Mouse (Mus musculus) olfactory bulb, adult 2 months (tissue): ENCODE results near the gene Ak5. TPM values are rescaled to one million over a fixed set of nuclear protein-coding genes. Genes with fewer than 3 reads are reported as not detected.

ENCODE experiments used
- H3K27ac ChIP-seq: fragments of 200-500 bp; 2 replicates; pipeline ENCODE4 v1.5.1; 2012; ENCODE audit warnings: low read depth, low read length; ENCODE audit not compliant: insufficient read depth
- H3K4me1 ChIP-seq: fragments of 200-500 bp; 2 replicates; pipeline ENCODE4 v1.6.1; 2012; ENCODE audit warnings: low read length; ENCODE audit not compliant: control insufficient read depth, insufficient read depth
- H3K4me3 ChIP-seq: fragments of 200-500 bp; 2 replicates; pipeline ENCODE4 v1.5.1; 2012; ENCODE audit warnings: mild to moderate bottlenecking, low read depth, low read length, moderate library complexity; ENCODE audit not compliant: insufficient read depth
- CTCF ChIP-seq: fragments of 200-500 bp; IDR thresholded peaks from 2 replicates; pipeline ENCODE4 v1.5.1; 2012; ENCODE audit warnings: low read depth, mild to moderate bottlenecking, low read length, moderate library complexity; ENCODE audit not compliant: insufficient read depth
- POLR2A ChIP-seq: fragments of 200-500 bp; IDR thresholded peaks from 2 replicates; pipeline ENCODE4 v1.6.1; 2012; ENCODE audit warnings: mild to moderate bottlenecking, low read depth, low read length, moderate library complexity; ENCODE audit not compliant: insufficient read depth
- WGBS: fragments of 180-500 bp; shearing (Covaris S2); methylation state at CpG from one replicate; pipeline ENCODE4 v1.1.7; 2018; 5-methylcytosine and 5-hydroxymethylcytosine counted together
- polyA plus RNA-seq: library from polyadenylated mRNA; stranded (reverse); fragments of >200 nt; gene quantifications from 2 replicates; pipeline ENCODE4 v1.2.4, GENCODE M21; 2012; ENCODE audit warnings: low replicate concordance; ENCODE audit not compliant: missing spikeins, insufficient read depth, insufficient read length

Gene Ak5
- polyA plus RNA-seq, 1 experiment: not detected

DNA sequence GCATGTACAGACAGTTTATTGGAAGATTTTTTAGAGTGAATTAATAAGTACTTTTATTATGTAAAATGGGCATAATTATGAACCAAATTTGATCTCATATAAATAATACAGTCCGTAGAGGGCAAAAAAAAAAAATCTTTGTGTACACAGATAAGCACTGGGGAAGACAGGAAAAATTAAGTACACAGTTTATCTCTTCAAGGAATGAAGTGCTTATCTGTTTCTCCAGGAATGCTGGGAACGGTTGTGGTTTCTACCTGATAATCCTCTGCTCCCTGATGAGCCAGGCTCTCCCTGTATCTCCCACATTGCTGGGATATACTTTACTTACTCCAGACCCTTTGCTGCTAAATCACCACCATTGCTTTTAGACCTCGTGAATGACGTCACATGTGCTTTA lies 108.9 kb downstream of the Ak5 start:
- Histone ChIP-seq H3K4me1 (peaks cover 13% of the 10 kb centered on the region), H3K27ac (no peak overlapping the region), H3K4me3 (no peak overlapping the region)
- TF ChIP-seq CTCF (no peak), POLR2A (no peak)
- WGBS: 82% methylated on average over 4 of the region's 4 CpGs

DNA sequence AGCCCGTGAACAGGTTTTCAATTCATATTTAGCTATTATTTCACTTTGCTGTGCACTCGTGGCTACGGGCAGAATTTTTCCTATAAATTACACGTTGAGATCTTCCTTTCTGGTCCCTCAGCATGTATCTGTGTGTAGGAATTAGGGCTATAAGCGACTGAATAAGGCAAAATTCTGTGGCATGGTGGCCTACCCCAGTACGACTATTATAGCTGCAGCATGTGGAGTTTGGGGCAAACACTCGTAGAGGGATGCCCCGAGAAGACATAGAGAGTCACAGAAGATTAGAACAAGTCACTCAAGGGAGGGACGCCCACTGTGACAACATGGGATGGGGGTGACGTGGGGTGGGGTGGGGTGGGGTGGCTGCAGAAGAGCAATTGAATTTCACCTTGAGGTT lies 110.1 kb downstream of the Ak5 start:
- WGBS: 78% methylated on average over 10 of the region's 10 CpGs
- Histone ChIP-seq H3K27ac (no peak overlapping the region), H3K4me1 (peaks cover 5% of the 10 kb centered on the region), H3K4me3 (no peak overlapping the region)
- TF ChIP-seq CTCF: no peak
- no peak for TF ChIP-seq POLR2A

DNA sequence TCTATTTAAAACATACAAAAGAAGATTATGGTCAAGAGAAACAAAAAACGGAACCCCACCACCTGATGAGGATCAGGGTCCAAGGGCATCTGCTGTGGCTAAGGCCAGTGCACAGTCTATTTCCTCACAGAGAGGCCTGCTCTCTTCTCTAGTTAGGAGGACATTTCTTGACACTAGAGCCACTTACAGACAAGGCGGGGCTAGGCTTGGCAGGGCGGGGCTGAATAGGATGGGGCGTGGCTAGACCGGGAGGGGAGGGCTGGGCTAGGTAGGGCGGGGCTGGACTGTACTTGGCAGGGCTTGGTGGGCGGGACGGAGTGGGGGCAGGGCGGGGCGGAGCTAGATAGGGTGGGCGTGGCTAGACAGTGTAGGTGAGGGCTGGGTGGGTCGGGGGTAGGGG lies 110.5 kb downstream of the Ak5 start:
- Histone ChIP-seq H3K27ac (no peak overlapping the region), H3K4me1 (peaks cover 5% of the 10 kb centered on the region), H3K4me3 (no peak overlapping the region)
- TF ChIP-seq POLR2A (no peak), CTCF (no peak)
- 51% methylated on average over 12 of the region's 12 CpGs for WGBS

DNA sequence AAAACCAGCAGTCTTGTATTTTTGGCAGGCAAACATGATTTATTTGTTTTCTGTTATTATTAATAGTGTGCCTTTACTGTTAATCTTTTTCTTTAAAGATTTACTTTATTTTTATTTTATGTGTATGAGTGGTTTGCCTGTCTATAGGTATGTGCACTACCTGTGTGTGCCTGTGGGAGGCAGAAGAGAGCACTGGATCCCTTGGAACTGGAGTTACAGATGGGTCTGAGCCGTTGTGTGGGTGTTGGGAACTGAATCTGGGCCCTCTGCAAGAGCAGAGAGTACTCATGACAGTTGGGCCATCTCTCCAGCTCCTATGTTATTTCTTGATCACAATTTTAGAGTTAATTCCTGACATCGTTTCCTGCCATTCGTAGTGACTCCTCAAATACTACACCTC lies 111.2 kb downstream of the Ak5 start:
- 93% methylated on average over 3 of the region's 3 CpGs for WGBS
- Histone ChIP-seq H3K4me1 (peaks cover 10% of the 10 kb centered on the region), H3K27ac (no peak overlapping the region), H3K4me3 (no peak overlapping the region)
- TF ChIP-seq CTCF (no peak), POLR2A (no peak)

DNA sequence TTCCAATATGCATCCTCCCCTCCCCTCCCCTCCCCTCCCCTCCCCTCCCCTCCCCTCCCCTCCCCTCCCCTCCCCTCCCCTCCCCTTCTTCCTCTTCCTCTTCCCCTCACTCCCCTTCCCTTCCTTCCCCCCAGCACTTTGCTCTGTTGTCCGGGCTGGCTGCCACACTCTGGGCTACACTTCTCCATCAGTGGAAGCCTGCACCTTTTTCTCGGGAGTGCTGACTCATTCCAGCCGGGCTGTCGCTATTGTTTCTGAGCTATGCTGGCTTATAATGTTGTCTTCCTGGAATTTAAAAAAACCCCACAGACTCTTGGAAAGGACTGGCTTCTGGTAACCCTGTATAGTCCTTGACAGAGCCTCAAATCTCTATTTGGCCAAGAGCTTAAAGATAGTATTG lies 111.7 kb downstream of the Ak5 start:
- WGBS: 6% methylated on average over 3 of the region's 4 CpGs
- Histone ChIP-seq H3K27ac (no peak overlapping the region), H3K4me3 (no peak overlapping the region), H3K4me1 (peaks cover 12% of the 10 kb centered on the region)
- no peak for TF ChIP-seq CTCF
- TF ChIP-seq POLR2A: no peak

DNA sequence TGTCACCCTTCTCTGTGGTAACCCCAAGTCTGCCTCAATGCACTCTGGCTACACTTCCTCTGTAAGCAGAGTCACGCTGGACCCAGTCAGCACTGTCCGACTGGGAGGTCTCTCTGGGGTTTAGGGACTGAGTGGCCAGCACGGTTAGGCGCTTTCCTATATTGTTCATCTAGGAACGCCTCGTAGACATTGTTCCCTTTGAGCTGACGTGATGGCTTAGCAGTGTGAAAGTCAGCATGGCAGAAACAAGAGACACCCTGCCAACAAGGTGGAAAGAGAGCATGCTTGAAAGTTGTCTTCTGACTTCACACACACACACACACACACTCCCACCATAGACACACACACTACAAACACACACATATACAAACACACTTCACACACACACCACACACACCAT lies 112.9 kb downstream of the Ak5 start:
- H3K27ac ChIP-seq: no peak overlapping the region
- H3K4me1 ChIP-seq: peaks cover 16% of the 10 kb centered on the region
- no peak for TF ChIP-seq CTCF
- TF ChIP-seq POLR2A: no peak
- WGBS: 74% methylated on average over 7 of the region's 7 CpGs
- no peak overlapping the region for H3K4me3 ChIP-seq

DNA sequence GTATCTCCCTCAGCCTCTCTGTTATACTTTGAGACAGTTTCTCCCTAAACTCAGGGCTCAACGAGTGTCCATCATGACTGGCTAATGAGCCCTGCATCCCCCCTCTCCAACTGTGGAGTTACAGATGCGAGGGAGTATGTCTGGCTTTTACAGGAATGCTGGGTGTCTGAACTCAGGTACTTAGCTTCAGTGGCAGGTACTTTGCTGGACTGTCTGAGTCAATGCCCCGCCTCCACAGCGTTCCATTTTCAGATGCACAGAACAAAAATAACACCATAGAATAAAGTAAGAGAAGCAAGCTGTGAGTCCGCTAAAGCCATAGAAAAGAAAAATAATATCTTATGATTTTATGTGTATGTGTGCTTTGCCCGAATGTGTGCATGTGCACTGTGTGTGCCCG lies 113.8 kb downstream of the Ak5 start:
- TF ChIP-seq POLR2A (no peak), CTCF (no peak)

DNA sequence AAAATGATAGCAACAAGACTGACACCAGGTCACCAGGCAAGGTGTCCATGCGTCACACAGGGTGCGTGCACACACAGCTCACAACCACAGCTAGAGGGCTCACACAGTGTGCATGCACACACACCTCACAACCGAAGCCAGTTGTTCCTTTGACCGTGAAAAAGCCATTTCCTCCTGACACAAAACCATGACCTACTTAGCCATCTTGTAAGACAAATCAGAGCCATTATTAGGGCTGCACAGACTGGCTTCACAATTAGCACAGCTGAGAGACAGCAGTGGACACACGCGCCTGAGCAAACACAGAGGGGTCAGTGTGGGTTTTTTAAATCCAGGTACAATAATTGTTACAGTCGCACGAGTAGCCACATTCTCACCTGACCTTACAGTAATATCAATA lies 115.5 kb downstream of the Ak5 start:
- Histone ChIP-seq H3K4me3 (no peak overlapping the region), H3K27ac (no peak overlapping the region; the same call in 1 of the 2 replicates), H3K4me1 (peaks cover 16% of the 10 kb centered on the region)
- WGBS: 75% methylated on average over 8 of the region's 8 CpGs
- TF ChIP-seq CTCF (no peak), POLR2A (no peak)

More for the DNA sequence above, 113.8 kb downstream of the Ak5 start:
- Histone ChIP-seq H3K27ac (no peak overlapping the region), H3K4me1 (peaks cover 16% of the 10 kb centered on the region), H3K4me3 (no peak overlapping the region)
- WGBS: 82% methylated on average over 7 of the region's 7 CpGs

DNA sequence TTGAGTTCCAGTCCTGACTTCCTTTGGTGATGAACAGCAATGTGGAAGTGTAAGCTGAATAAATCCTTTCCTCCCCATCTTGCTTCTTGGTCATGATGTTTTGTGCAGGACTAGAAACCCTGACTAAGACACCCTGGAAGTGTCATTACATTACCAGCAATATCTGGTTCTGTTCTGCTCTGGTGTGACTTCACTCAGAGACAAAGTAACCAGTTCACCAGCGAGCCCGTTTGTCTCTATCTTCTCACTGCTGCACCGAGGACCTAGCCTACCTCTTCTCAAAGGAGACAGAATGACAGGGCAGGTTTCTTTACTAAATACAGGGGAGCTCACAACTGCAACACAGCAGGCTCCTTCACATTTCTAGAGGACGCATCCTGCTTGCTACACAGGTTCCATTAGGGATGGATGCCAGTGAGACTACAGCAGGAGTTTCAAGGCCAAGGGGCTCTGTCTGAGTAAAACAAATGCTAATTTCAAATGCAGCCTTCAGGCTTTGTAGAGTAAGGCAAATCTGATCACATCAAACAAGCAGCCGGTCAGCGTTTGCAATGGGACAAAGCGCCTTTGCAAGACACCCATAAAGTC lies 117.5 kb downstream of the Ak5 start:
- Histone ChIP-seq H3K4me3 (no peak overlapping the region), H3K4me1 (peaks cover 13% of the 10 kb centered on the region), H3K27ac (no peak overlapping the region)
- TF ChIP-seq CTCF (no peak), POLR2A (no peak)
- 93% methylated on average over 7 of the region's 7 CpGs for WGBS

DNA sequence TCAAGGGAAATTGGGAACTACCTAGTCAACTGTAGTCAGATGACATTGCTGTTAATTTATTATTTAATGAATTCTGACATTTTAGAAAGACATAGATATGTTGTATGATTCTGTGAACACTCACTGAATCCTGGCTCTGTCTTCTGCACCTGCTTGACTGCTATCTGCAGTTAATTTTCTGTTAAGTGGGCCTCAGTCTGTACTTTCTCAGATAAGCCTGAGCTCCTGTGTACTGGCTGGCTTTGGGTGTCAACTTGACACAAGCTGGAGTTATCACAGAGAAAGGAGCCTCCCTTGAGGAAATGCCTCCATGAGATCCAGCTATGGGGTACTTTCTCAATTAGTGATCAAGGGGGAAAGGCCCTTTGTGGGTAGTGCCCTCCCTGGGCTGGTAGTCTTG lies 118.1 kb downstream of the Ak5 start:
- peaks cover 11% of the 10 kb centered on the region for H3K4me1 ChIP-seq
- no peak overlapping the region for H3K4me3 ChIP-seq
- TF ChIP-seq CTCF (no peak), POLR2A (no peak)
- no peak overlapping the region for H3K27ac ChIP-seq
